Mouse (Mus musculus) small intestine, adult 2 months (tissue): ENCODE data around the gene Ttc21a. TPM values are rescaled to one million over a fixed set of nuclear protein-coding genes. Genes with fewer than 3 reads are reported as not detected.
A peak's percentile ranks its signal among the peaks of the same experiment; 100 is the strongest.

ENCODE experiments used
- H3K27ac ChIP-seq: fragments of 200-500 bp; 2 replicates; pipeline ENCODE4 v1.5.1; 2012; ENCODE audit warnings: low read depth, low read length, control low read depth, inconsistent platforms; ENCODE audit not compliant: insufficient read depth
- H3K27me3 ChIP-seq: fragments of 200-500 bp; 2 replicates; pipeline ENCODE4 v1.6.1; 2012; ENCODE audit warnings: mild to moderate bottlenecking, moderate library complexity, low read length, inconsistent platforms; ENCODE audit not compliant: control insufficient read depth, insufficient read depth
- H3K36me3 ChIP-seq: fragments of 200-500 bp; 2 replicates; pipeline ENCODE4 v1.6.1; 2012; ENCODE audit warnings: mild to moderate bottlenecking, low read length, control low read depth, inconsistent platforms; ENCODE audit not compliant: control insufficient read depth, insufficient read depth
- H3K4me1 ChIP-seq: fragments of 200-500 bp; 2 replicates; pipeline ENCODE4 v1.6.1; 2012; ENCODE audit warnings: low read length, inconsistent platforms, mixed read lengths; ENCODE audit not compliant: control insufficient read depth, insufficient read depth, insufficient read length
- H3K4me3 ChIP-seq: fragments of 200-500 bp; 2 replicates; pipeline ENCODE4 v1.5.1; 2012; ENCODE audit warnings: low read depth, mild to moderate bottlenecking, control low read depth, inconsistent platforms, low read length, moderate library complexity
- CTCF ChIP-seq: fragments of 200-500 bp; IDR thresholded peaks from 2 replicates; pipeline ENCODE4 v1.5.1; 2012; ENCODE audit warnings: low read depth, mild to moderate bottlenecking, control low read depth, inconsistent platforms, low read length, moderate library complexity, mixed read lengths; ENCODE audit not compliant: insufficient replicate concordance, insufficient read length; ENCODE audit errors: extremely low read depth
- POLR2A ChIP-seq: fragments of 200-500 bp; IDR thresholded peaks from 2 replicates; pipeline ENCODE4 v1.6.1; 2012; ENCODE audit warnings: low read depth, mild to moderate bottlenecking, control low read depth, inconsistent platforms, low read length, moderate library complexity
- whole genome bisulfite sequencing: fragments of 180-500 bp; shearing (Covaris S2); methylation state at CpG from one replicate; pipeline ENCODE4 v1.1.7; 2018; 5-methylcytosine and 5-hydroxymethylcytosine counted together
- polyA plus RNA-seq: library from polyadenylated mRNA; depleted of rRNA; stranded (reverse); fragments of >200 nt; gene quantifications from 2 replicates; pipeline ENCODE4 v1.2.3, GENCODE M21; 2012

Ttc21a gene
- polyA plus RNA-seq, 1 experiment, result not detected

DNA sequence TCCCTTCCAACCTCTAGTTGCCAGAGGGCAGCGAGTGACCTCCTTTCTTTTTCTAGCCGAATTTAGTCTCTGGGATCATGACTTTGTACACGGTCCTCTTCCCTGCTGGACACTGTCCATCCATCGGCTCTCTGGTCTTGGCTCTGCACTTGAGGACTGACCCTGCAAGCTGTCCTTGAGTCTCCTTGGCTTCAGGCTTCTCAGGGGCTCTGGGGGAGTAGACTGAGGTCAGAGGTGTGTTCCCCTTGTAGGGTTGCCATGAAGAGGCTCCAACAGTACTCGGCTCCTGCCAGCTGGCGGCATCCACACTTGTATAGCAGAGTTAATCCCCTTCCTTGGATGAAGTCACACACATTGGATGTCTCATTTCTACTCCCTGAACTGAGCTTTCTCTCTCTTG lies 62.2 kb downstream of the Ttc21a start:
- Histone ChIP-seq H3K27me3 (no peaks in the 10 kb centered on the region), H3K4me1 (peaks cover 3% of the 10 kb centered on the region; the same call in 1 of the 2 replicates), H3K27ac (no peak overlapping the region), H3K36me3 (no peaks in the 10 kb centered on the region), H3K4me3 (no peak overlapping the region)
- 71% methylated on average over 6 of the region's 6 CpGs for WGBS
- TF ChIP-seq CTCF, result no peak
- no peak for TF ChIP-seq POLR2A

DNA sequence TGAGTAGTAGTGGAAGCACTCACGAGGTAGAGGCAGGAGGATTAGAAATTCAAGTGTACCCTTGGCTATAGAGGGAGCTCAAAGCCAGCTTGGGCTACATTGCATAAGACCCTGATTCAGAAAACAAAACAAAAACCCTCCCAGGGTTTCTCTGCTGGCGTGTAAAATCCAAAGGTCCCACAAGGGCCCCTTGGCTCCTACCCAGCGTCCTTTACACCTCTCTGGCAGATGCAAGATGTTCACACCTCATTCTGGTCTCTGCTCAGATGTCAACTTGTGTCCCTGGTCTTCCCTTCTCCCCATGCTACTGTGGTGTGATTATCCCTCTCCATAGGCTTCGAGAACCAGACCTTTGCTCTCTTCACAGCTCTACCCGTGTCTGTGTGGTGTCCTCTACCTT lies 63.4 kb downstream of the Ttc21a start:
- 56% methylated on average over 5 of the region's 5 CpGs for WGBS
- H3K36me3 ChIP-seq, result no peaks in the 10 kb centered on the region
- peaks cover 3% of the 10 kb centered on the region; the same call in 1 of the 2 replicates for H3K4me1 ChIP-seq
- no peaks in the 10 kb centered on the region for H3K27me3 ChIP-seq
- H3K4me3 ChIP-seq, result no peak overlapping the region
- no peak overlapping the region for H3K27ac ChIP-seq
- TF ChIP-seq CTCF (no peak), POLR2A (no peak)

- Histone ChIP-seq H3K27me3 (no peaks in the 10 kb centered on the region), H3K27ac (peak overlapping the region; percentile 27; the same call in 1 of the 2 replicates), H3K4me3 (peak overlapping the region; percentile 64), H3K4me1 (peaks cover 3% of the 10 kb centered on the region; the same call in 1 of the 2 replicates), H3K36me3 (no peaks in the 10 kb centered on the region)
- 9% methylated on average over 31 of the region's 31 CpGs for WGBS
- TF ChIP-seq POLR2A (no peak; the same call in 1 of the 2 replicates), CTCF (no peak)
Measured at GRCm38 (mm10) chr9:120001945-120002725, 64.7 kb downstream of the Ttc21a start.

DNA sequence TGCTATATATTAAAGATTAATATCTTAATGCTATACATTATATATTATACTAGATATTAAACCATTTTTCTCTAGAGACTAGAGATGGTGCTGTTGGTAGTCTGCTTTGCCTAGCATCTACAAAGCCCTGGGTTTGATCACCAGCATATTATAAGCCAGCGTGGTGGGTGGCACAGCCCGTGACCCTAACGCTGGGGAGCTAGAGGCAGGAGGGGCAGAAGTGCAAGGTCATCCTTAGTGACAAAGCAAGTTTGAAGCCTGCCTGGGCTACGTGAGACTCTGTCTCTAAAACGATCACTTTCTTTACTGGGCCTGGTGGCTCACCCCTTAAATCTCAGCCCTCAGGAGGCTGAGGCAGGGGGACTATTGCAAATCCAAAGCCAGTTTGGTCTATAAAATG lies 65.5 kb downstream of the Ttc21a start:
- Histone ChIP-seq H3K4me1 (peaks cover 3% of the 10 kb centered on the region; the same call in 1 of the 2 replicates), H3K36me3 (no peaks in the 10 kb centered on the region), H3K4me3 (no peak overlapping the region), H3K27me3 (no peaks in the 10 kb centered on the region), H3K27ac (no peak overlapping the region)
- whole genome bisulfite sequencing, result 85% methylated on average over 5 of the region's 5 CpGs
- TF ChIP-seq CTCF, result no peak
- TF ChIP-seq POLR2A, result no peak

DNA sequence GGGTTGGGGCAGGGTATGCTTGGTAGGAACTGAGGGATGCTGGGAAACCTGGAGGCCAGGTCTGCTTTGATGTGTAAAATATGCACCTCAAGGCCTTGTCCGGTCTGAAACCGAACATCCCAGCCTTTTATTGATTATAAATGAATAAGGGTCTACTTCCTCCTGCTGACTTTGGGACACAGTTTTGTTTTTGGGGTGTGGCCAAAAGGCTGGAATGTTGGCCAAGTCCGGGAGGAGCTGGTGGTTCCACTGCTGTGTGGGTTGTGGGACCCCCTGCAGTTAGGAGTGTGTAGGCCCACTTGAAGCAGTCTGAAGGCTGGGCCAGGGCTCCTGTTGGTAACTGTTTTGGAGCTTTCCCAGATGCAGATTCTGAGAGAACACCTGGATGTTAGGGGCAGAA lies 68.5 kb downstream of the Ttc21a start:
- Histone ChIP-seq H3K36me3 (no peaks in the 10 kb centered on the region), H3K27me3 (no peaks in the 10 kb centered on the region), H3K27ac (no peak overlapping the region), H3K4me1 (peaks cover 6% of the 10 kb centered on the region; the same call in 1 of the 2 replicates), H3K4me3 (no peak overlapping the region)
- TF ChIP-seq CTCF, result no peak
- no peak for TF ChIP-seq POLR2A
- WGBS, result 29% methylated on average over 3 of the region's 3 CpGs

DNA sequence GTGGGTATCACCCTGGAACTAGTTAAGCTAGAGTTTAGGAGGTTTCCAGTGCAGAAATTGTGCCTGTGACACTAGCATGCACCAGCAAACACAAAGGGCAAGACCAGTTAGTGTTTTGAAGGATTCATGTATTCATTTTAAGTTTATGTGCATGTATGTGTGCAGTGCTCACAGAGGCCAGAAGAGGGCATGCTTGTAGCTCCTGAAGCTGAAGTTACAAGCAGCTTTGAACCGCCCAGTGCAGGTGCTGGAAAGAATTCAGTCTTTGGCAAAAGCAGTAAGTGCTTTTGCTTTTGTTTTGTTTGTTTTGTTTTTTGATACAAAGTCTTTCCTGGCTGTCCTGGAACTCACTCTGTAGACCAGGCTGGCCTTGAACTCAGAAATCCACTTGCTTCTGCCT lies 70.4 kb downstream of the Ttc21a start:
- TF ChIP-seq POLR2A (no peak), CTCF (no peak)
- H3K36me3 ChIP-seq, result no peaks in the 10 kb centered on the region
- WGBS, result 100% methylated on average over 1 of the region's 1 CpGs
- peaks cover 3% of the 10 kb centered on the region; the same call in 1 of the 2 replicates for H3K4me1 ChIP-seq
- no peak overlapping the region for H3K4me3 ChIP-seq
- H3K27ac ChIP-seq, result no peak overlapping the region
- no peaks in the 10 kb centered on the region for H3K27me3 ChIP-seq

GRCm38 (mm10) chr9:120009226-120009841 lies 71.9 kb downstream of the Ttc21a start:
- Histone ChIP-seq H3K27ac (no peak overlapping the region), H3K36me3 (no peaks in the 10 kb centered on the region), H3K4me3 (no peak overlapping the region), H3K27me3 (no peaks in the 10 kb centered on the region), H3K4me1 (peaks cover 3% of the 10 kb centered on the region; the same call in 1 of the 2 replicates)
- TF ChIP-seq POLR2A (no peak), CTCF (no peak)
- WGBS, result 72% methylated on average over 7 of the region's 7 CpGs
